Comparison of ENCODE assay signal across 11 mouse cellular contexts in genomic region chr19:28844946-28845710, GRCm38 (mm10). TPM values are rescaled to one million over a fixed set of nuclear protein-coding genes. Genes with fewer than 3 reads are reported as not detected.
DNase-seq lines count a peak whose midpoint lies in the region; ATAC-seq and TF ChIP-seq lines count a peak whose summit lies in the region.
"Had no signal": no experiment of that assay in that cellular context is flagged by ENCODE, and none has a peak within 500 bp of the region (broad histone marks: within the 10 kb centered on the region; RNA-seq: fewer than 3 reads in every experiment).

No protein-coding gene starts in this region.

- H3K9ac ChIP-seq in kidney, postnatal 0 days (ENCODE audit: low read depth, low read length) = no peak overlapping the region
- no peak overlapping the region for H3K9ac ChIP-seq in kidney, embryonic 16.5 days (replicated peaks; ENCODE audit: low read length)
- no peak overlapping the region for H3K9ac ChIP-seq in intestine, embryonic 16.5 days (ENCODE audit: low read depth, low read length)
- H3K9ac ChIP-seq: heart, embryonic 13.5 days had no signal

- no peak overlapping the region for H3K27ac ChIP-seq in gastrocnemius, adult 2 months
- H3K27ac ChIP-seq in kidney, postnatal 0 days = no peak overlapping the region
- H3K27ac ChIP-seq in kidney, embryonic 16.5 days (ENCODE audit: low read length) = no peak overlapping the region
- no peak overlapping the region for H3K27ac ChIP-seq in intestine, embryonic 16.5 days (ENCODE audit: low read length)
- H3K27ac ChIP-seq: heart, embryonic 13.5 days had no signal

- intact Hi-C loops in gastrocnemius, adult 2 months (cut with DNase I) = no loop called here

- no peak for ATAC-seq in kidney, postnatal 0 days (replicated peaks; ENCODE audit: low FRiP score, low read depth)
- ATAC-seq in kidney, embryonic 16.5 days (ENCODE audit: low FRiP score, low TSS enrichment) = no peak
- ATAC-seq in intestine, embryonic 16.5 days = no peak
- ATAC-seq: activated CD4-positive, CD25-positive, alpha-beta regulatory T cell, adult 4 months had no signal

- WGBS in kidney, postnatal 0 days = 63% methylated on average over 8 of the region's 8 CpGs
- WGBS in kidney, embryonic 16.5 days = 61% methylated on average over 8 of the region's 8 CpGs
- WGBS in intestine, embryonic 16.5 days = 52% methylated on average over 8 of the region's 8 CpGs

- no peak overlapping the region for H3K4me2 ChIP-seq in kidney, postnatal 0 days (ENCODE audit: low read length)
- no peak overlapping the region for H3K4me2 ChIP-seq in kidney, embryonic 16.5 days (replicated peaks; ENCODE audit: low read depth, low read length)
- no peak overlapping the region for H3K4me2 ChIP-seq in intestine, embryonic 16.5 days (ENCODE audit: low read depth, low read length)
- H3K4me2 ChIP-seq: heart, embryonic 13.5 days had no signal

- H3K36me3 ChIP-seq in kidney, postnatal 0 days (ENCODE audit: insufficient read depth, low read length) = no peaks in the 10 kb centered on the region
- H3K36me3 ChIP-seq in kidney, embryonic 16.5 days (ENCODE audit: insufficient read depth, low read length) = no peaks in the 10 kb centered on the region
- no peaks in the 10 kb centered on the region for H3K36me3 ChIP-seq in intestine, embryonic 16.5 days (ENCODE audit: control insufficient read depth, insufficient read depth, low read length)
- H3K36me3 ChIP-seq: heart, embryonic 13.5 days had no signal

- no peaks in the 10 kb centered on the region for H3K9me3 ChIP-seq in kidney, postnatal 0 days (replicated peaks; ENCODE audit: low read length)
- no peaks in the 10 kb centered on the region for H3K9me3 ChIP-seq in kidney, embryonic 16.5 days (ENCODE audit: low read length)
- H3K9me3 ChIP-seq in intestine, embryonic 16.5 days (ENCODE audit: control insufficient read depth, low read length) = no peaks in the 10 kb centered on the region
- H3K9me3 ChIP-seq: heart, embryonic 13.5 days had no signal

- H3K4me3 ChIP-seq in gastrocnemius, adult 2 months = no peak overlapping the region
- no peak overlapping the region for H3K4me3 ChIP-seq in kidney, postnatal 0 days (replicated peaks; ENCODE audit: low read depth, low read length)
- no peak overlapping the region for H3K4me3 ChIP-seq in kidney, embryonic 16.5 days (ENCODE audit: low read length)
- H3K4me3 ChIP-seq in intestine, embryonic 16.5 days (ENCODE audit: low read length) = no peak overlapping the region
- H3K4me3 ChIP-seq: heart, embryonic 13.5 days had no signal

- no peaks in the 10 kb centered on the region for H3K27me3 ChIP-seq in kidney, postnatal 0 days (ENCODE audit: insufficient read depth, low read length)
- no peaks in the 10 kb centered on the region for H3K27me3 ChIP-seq in kidney, embryonic 16.5 days (ENCODE audit: insufficient read depth, low read length)
- H3K27me3 ChIP-seq in intestine, embryonic 16.5 days (replicated peaks; ENCODE audit: control insufficient read depth, insufficient read depth, low read length) = no peaks in the 10 kb centered on the region
- H3K27me3 ChIP-seq: heart, embryonic 13.5 days had no signal

- no peak for TF ChIP-seq CTCF in gastrocnemius, adult 2 months (IDR thresholded peaks at IDR 0.05)
- TF ChIP-seq CTCF in kidney, postnatal 0 days (IDR thresholded peaks at IDR 0.05; ENCODE audit: low read depth) = no peak

- H3K4me1 ChIP-seq in kidney, postnatal 0 days (replicated peaks; ENCODE audit: insufficient read depth, low read length) = no peaks in the 10 kb centered on the region
- no peaks in the 10 kb centered on the region for H3K4me1 ChIP-seq in kidney, embryonic 16.5 days (ENCODE audit: insufficient read depth, low read length)
- H3K4me1 ChIP-seq in intestine, embryonic 16.5 days (ENCODE audit: control insufficient read depth, insufficient read depth, low read length) = no peaks in the 10 kb centered on the region

- DNase-seq in gastrocnemius, adult 2 months = peak; percentile 22
- no peak for DNase-seq in gastrocnemius, adult 8-10 months (ENCODE audit: low spot score in 2 of 2)
- peak; percentile 54 for DNase-seq in kidney, postnatal 0 days (ENCODE audit: low spot score)
- peak; percentile 54 for DNase-seq in testis, postnatal 10 days (ENCODE audit: low spot score)
- no peak for DNase-seq in testis, postnatal 14 days (ENCODE audit: low spot score)
- no peak for DNase-seq in urinary bladder, postnatal 10 days (ENCODE audit: low spot score)
- DNase-seq: cerebellum, adult 9-11 months had no signal

RNA-seq across cellular contexts. Expression of gene Slc1a1, which starts 10.3 kb away (rescaled TPM):
- total RNA-seq in gastrocnemius, adult 2 months (2021) = 1 to 10 TPM; 1.3 to 4.2 TPM
- 1 to 10 TPM; 2.3 to 2.9 (median 2.6) TPM for total RNA-seq in gastrocnemius, adult 8-10 months (2022)
- 20.5 and 22.8 TPM in 2 replicates for polyA plus RNA-seq in kidney, postnatal 0 days (2015; fragmentation: Nextera tagmentation; extraction: Ambion mirVana)
- 7.0 and 7.9 TPM in 2 replicates for polyA plus RNA-seq in kidney, embryonic 16.5 days (2015; fragmentation: Nextera tagmentation; extraction: Ambion mirVana)
- polyA plus RNA-seq in intestine, embryonic 16.5 days (2015; fragmentation: Nextera tagmentation; extraction: Ambion mirVana) = 0.88 and 1.3 TPM in 2 replicates
- polyA plus RNA-seq: activated CD4-positive, CD25-positive, alpha-beta regulatory T cell, adult 4 months had no signal

Comparison
In these comparisons a context has a peak if more than half of its experiments do, and no peak if none do; other contexts are left out.
1. DNase-seq: peak in gastrocnemius, adult 2 months (single experiment), kidney, postnatal 0 days (single experiment) and testis, postnatal 10 days (single experiment); none in gastrocnemius, adult 8-10 months (0 of 2), testis, postnatal 14 days (single experiment) and urinary bladder, postnatal 10 days (single experiment).